Mouse (Mus musculus) bone marrow, adult 2 months (tissue): ENCODE measurements at regions not wholly inside any gene's neighbourhood (a gene's known extent, or its start where the extent isn't known, plus 50 kb on each side); places are given as distances from the start of the nearest gene placed in this dataset.

Experiments used
- CTCF ChIP-seq: fragments of 200-500 bp; IDR thresholded peaks from 2 replicates; pipeline ENCODE4 v1.5.1; 2011; ENCODE audit warnings: low read length, control low read depth; ENCODE audit not compliant: control insufficient read depth, insufficient read depth
- POLR2A ChIP-seq: fragments of 200-500 bp; IDR thresholded peaks from 2 replicates; pipeline ENCODE4 v1.6.1; 2011; ENCODE audit warnings: low read depth, mild to moderate bottlenecking, control low read depth, low read length, borderline replicate concordance; ENCODE audit not compliant: control insufficient read depth

- TF ChIP-seq CTCF (no peak), POLR2A (no peak)
Observed at GRCm38 (mm10) chr3:50987821-50988220, 236.4 kb upstream of the Noct start.
